Mouse (Mus musculus) T-helper 1 cell (primary cell): ENCODE results near the gene Acoxl.

Experiments used
- in situ Hi-C: fragments of 300-600 bp; cut with MboI, MseI; formaldehyde crosslinking; loops from one replicate; pipeline ENCODE4 v1.15.1; 2025; ENCODE audit warnings: high pct_unique_total_duplicates

Acoxl gene

DNA sequence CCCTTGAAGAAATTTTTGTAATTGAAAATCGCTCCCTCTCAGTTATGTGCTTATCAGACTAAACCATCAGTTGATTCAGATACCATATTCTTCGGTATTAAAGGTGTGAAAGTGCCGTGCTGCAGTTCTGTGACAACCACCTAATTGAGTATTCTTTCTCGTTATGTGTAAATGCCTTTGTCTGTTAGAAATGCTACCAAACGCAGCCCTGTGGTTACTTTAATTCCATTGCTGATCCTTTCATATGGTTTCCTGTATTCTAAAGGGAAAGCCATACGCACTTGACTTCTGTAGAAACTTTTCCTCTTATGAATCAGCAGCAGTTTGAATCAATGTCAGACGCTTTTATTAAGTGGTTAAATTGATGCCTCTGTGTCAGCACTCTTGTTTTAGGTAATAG lies 278.9 kb downstream of the Acoxl start:
- in situ Hi-C loops, result no loop called here

GRCm38 (mm10) chr2:128118971-128119370 lies 280.3 kb downstream of the Acoxl start:
- in situ Hi-C loops, result no loop called here

GRCm38 (mm10) chr2:128122491-128122890 lies 283.8 kb downstream of the Acoxl start:
- in situ Hi-C loops, result loop anchor here (5.0 kb wide), 2 partner anchors 45 to 280 kb away; no protein-coding TSS in a partner anchor

DNA sequence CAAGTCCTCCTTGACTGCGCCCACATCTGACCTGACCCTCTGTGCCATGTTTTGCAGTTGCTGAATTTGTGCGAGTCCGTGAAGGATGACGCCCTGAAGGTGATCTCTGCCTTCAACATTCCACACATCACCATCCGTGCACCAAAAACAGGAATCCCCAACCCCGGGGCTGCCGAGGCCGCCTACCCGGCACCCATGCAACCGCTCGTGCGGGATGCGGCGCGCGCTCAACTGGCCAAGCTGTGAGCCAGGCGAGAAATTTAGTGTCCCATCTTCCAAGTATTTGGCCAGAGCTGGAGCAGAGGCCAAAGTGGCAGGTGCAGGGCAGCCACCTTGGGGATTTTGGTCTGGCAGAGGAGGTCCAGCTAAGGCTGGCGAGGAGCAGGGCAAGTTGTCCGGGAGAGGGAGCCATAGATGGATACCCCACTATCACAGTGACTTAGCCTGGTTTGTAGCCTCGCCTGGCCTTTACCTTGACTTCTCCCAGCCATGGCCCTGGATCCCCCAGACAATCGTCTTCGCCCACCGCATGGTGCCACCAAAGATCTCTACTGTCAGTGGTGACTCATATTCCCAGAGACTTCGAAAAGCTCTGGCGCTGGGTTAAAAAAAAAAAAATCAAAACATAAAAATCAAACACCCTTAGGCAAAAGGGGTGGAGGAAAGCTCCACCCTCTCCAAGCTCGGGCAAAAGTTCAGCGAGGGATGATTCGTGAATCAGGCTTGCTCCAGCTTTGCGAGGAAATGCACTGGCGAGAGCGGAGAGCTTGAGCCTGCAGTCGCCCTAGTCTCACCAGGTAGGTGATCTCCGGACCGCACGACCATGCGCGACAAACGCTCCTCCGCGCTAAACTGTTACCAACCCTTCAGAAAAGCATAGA lies 284.5 kb downstream of the Acoxl start:
- in situ Hi-C loops, result loop anchor here (5.0 kb wide), 2 partner anchors 46 to 279 kb away; no protein-coding TSS in a partner anchor

DNA sequence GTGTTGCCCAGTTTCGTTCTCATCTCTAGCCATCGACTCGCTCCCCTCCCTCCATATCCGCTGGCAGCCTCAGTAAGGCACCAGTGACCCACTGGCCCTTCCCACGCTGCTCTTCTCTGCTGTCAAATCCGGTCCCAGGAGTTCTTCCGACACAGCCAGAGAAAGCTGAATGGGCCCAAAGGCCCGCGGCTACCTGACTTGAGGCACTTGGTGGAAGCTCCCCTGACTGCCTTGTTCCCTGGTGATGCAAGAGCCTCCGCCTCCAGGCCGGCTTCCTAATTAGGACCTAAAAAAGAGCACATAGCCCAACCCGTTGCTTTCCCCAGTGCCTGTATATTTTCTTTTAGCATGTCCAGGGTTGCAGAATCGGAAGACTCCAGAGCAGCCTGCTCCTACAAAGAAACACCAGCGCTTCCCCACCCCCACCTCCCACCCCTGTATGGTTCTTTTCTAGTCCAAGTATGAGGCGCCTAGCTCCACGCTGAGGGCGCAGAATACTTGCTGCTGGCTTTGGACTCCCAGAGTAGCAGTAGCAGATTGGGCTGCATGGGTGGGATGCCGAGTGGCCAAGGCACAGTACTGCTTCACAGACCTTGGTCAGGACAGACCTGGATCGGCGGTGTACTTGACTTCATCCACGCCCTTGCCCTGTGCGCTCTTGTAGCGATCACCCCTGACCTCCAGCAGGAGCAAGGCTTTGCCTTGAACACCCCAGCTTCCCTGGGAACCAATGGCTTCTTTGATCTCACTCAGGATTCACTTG lies 285.4 kb downstream of the Acoxl start:
- in situ Hi-C loops, result loop anchor here (5.0 kb wide), 2 partner anchors 47 to 278 kb away; no protein-coding TSS in a partner anchor

GRCm38 (mm10) chr2:128124693-128125092 lies 286.0 kb downstream of the Acoxl start:
- in situ Hi-C loops, result loop anchor here (5.0 kb wide), 2 partner anchors 47 to 278 kb away; no protein-coding TSS in a partner anchor

DNA sequence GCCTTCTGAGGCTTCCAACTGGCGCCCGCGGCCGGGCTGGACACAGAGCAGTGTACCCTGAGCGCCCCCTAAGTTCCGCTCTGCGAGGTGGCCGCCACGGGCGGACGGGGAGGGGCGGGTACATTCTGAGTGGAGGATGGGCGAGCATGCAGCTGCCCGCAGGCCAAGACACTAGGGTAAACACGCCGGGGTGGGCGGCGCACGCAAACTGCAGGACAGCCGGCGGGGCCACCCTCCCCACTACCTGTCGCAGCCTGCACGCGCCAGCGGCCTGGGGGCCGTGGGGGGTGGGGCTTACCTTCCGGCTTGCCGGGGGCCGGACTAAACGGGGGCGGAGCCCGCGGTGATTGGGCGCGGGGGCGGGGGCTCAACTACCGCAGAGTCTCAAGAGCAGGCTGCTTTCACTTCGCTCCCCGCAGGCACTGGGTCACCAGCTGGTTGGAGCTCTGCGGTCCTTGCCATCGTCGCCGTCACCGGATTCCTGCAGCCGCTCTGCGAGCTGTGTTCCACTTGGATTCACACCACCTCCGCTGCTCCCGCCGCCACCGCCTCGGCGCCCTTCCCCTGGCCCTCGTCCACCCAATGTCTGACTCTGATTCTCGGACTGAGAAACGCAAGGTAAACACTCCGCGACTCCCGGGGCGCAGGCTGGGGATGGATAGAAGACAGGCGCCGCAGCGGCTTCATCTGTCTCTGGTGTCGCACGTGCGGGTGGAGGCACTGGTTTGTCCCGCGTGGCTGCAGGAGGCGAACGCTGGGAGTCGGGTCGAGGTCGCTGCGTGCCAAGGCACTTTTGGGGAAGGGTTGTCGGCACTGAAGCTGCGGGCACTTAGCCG lies 287.2 kb downstream of the Acoxl start, which contains the start of gene Bcl2l11:
Gene Bcl2l11 (plus strand): TSS at position 404 of the 836 bp plus-strand sequence.
- in situ Hi-C loops, result no loop called here

DNA sequence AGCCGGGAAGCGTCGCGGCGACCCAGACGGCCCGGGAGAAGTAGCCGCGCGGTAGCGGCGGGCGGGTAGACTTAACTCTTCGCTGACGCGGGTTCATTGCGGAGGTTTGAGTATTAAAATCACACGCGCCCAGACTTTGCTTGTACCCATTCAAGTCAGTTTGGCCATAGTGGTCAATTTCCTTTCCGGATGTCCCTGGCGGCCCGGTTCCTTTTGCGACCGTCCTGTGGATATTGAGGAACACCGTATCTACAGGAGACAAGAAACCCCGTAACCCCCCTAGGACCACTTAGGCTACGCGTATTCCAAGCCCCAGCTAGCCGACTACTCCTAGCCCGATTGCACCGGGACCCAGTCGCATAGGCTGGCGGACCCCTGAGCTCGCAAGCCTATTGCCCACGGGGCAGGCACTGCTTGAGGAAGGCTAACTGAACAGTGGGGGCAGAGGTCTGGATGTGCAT lies 287.9 kb downstream of the Acoxl start:
- in situ Hi-C loops, result no loop called here

DNA sequence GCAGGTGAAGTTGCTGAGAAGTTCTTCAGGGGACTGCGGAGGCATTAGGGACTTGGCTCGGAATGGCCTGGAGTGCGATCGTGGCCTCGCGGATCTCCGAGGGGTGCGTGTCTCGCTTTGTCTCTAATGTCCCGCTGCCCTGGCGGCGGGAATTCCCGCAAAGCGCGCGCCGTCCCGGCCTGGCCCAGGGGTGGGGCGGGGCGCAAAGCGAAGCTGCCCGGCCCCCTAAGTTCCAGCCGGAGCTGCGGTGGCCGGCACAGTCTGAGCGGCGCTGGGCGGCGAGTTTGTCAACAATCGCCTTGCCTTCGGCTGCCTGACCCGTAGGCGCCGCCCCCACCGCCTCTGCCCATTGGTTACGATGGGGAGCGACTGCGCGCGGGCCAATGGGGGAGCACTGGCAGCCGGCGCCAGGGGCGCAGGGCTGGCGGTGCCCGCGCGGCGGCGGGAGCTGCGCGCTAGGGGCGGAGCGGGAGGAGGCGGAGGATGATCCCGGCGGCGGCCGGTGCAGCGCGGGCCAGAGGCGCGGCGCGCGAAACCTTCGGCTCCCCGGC lies 288.5 kb downstream of the Acoxl start:
- in situ Hi-C loops, result no loop called here

GRCm38 (mm10) chr2:128127691-128128292 lies 289.1 kb downstream of the Acoxl start:
- in situ Hi-C loops, result no loop called here

- in situ Hi-C loops, result no loop called here
Observed at GRCm38 (mm10) chr2:128128532-128128931, 289.9 kb downstream of the Acoxl start.

DNA sequence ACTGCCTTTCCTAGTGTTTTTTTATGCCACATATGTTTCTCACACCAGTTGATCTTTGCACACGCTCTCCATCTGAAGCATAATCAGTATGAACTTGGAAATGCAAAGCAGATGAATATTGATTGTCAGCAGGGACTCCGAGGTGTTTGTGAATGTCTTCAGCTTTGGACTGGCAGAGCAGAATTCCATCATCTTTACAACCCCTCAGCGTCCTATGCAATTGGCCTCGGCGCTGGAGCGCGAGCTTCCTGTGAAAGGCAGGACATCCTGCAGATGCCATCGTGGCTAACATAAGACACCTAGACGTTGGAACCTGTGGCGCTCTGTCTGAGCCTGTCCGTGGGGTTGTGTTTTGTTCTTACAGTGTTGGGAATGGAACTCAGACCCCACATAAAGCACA lies 292.8 kb downstream of the Acoxl start:
- in situ Hi-C loops, result no loop called here

DNA sequence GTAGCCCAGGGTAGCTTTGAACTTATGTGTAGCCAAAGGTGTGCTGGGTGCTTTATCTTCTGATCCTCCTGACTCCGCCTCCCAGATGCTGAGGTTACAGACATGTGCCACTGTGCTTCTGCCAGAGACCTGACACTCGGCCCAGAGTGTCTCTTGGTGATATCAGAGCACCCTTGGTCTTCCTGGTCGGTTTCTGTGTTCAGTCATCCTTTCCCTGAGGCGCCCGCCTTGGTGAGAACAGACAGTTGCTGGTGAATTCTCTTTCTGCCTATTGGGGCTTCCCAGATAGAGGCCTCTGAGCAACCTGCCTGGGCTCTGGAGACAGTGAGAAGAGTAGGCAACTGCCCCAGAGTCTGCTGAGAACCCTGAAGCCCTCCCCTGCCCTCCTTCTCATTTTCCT lies 294.0 kb downstream of the Acoxl start:
- in situ Hi-C loops, result no loop called here

- in situ Hi-C loops, result no loop called here
Observed at GRCm38 (mm10) chr2:128133865-128134264, 295.2 kb downstream of the Acoxl start.

- in situ Hi-C loops, result no loop called here
Observed at GRCm38 (mm10) chr2:128134474-128134873, 295.8 kb downstream of the Acoxl start.

DNA sequence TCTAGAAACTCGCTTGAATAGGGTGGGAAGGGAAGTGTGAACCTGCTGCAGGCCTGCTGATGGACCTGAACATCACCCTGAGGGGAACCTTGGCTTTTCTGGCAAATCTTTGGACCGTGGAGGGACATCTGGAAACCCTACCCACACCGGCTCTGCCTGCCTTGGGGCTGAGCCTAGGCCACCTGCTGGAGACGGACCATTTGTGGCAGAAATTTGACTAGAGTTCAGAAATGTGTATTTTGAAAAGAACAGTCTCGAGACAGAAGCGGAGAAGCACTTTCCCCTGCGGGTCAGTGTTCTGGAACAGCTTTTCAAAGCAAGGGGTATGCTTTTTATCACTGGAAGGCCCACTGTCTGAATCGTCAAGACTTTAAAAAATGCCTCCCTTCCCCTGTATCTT lies 296.3 kb downstream of the Acoxl start:
- in situ Hi-C loops, result no loop called here

DNA sequence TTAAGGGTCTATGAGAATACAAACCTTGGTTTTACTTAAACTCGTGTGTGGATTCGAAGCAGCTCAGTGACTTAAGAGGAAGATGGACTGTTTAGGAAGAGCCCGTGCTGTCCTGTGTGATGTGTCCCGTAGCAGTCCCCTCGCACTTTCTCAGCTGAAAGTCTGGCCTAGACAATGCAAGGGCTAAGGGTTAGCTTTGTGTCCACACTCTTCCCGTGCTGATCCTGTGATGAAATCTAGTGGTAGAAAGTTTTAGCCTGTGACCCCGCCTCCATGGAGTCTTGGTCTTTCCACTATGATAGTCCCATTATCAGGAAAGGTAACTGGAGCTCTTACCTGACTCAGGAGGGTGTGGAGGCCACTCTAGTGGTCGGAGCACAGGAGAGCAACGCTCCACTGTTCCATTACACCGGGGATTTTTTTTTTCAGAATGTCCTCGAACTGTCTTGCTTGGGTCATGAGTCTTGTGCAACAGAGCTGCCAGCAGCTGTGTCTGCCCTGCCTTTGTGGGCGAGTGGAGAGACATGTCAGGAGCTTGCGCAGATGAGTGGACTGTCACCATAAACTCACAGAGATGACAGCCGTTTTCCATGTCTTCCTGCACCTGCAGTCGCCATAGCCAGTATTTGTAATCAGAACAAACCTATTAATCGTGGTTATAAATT lies 298.2 kb downstream of the Acoxl start:
- in situ Hi-C loops, result no loop called here

DNA sequence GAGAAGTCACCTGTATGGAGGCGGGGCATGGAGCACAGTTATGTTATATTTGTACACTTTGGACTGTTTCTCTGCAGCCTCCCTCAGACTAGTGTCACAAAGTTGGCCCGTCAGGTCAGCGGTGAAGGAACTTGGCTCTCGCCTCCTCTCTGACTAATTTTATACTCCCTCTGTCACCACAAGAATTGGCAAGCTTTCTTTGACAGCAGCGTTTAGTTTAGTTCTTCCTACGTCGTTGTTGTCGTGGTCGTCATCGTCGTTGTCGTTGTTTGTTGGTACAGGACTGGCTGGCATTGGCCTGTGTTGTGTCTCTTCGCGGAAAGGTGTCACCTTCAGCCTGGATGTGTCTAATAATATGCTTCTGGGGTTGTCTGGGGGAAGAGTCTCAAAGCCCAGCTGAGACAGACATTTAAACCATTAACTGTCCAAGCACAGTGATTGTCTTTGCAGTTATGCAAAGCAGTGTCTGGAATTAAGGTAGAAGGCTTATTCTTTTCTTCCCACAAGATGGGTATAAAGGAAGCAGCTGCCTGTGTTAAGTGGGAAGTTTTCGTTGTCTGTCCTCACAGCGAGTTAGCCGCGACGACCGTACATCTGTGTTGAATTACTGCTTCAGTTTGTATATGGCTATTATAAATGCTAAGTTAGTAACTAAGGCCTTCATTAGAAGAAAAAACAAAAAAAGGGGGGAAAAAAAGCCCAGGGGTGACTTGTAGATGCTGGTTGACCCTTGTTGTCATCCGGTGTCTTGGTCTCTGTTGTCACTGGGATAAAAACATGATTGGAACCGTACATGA lies 299.0 kb downstream of the Acoxl start:
- in situ Hi-C loops, result no loop called here

GRCm38 (mm10) chr2:128138924-128139323 lies 300.2 kb downstream of the Acoxl start:
- in situ Hi-C loops, result no loop called here
